Mouse (Mus musculus) MEL (cell line): ENCODE results near the gene Ugt1a1.

Experiments
- CTCF ChIP-seq, 3 experiments: IDR thresholded peaks in 2 of 3; conservative IDR thresholded peaks in 1 of 3; 2 replicates each; pipeline ENCODE4 v1.5.1; 2011 to 2012; ENCODE audit warnings: low read length in 3 of 3, low read depth in 2 of 3, mild to moderate bottlenecking in 2 of 3, improper control_type of control experiment in 1 of 3, inconsistent platforms in 1 of 3, mixed read lengths in 1 of 3, moderate library complexity in 1 of 3; ENCODE audit not compliant: control insufficient read depth in 1 of 3, insufficient read depth in 1 of 3, poor library complexity in 1 of 3, severe bottlenecking in 1 of 3
- EP300 ChIP-seq, 2 experiments: IDR thresholded peaks; 2 replicates each; pipeline ENCODE4 v1.6.1; 2011; ENCODE audit warnings: improper control_type of control experiment in 2 of 2, low read length in 2 of 2, low read depth in 1 of 2, mild to moderate bottlenecking in 1 of 2
- GATA1 ChIP-seq: IDR thresholded peaks from 2 replicates; pipeline ENCODE4 v1.6.1; 2011; ENCODE audit warnings: low read depth, low read length, improper control_type of control experiment
- JUND ChIP-seq: IDR thresholded peaks from 2 replicates; pipeline ENCODE4 v1.6.1; 2011; ENCODE audit warnings: low read depth, mild to moderate bottlenecking, improper control_type of control experiment, low read length
- MAX ChIP-seq: IDR thresholded peaks from 2 replicates; pipeline ENCODE4 v1.6.1; 2011; ENCODE audit warnings: low read length, improper control_type of control experiment
- MEF2A ChIP-seq: IDR thresholded peaks from 2 replicates; pipeline ENCODE4 v1.6.1; 2014; ENCODE audit warnings: low read depth, mild to moderate bottlenecking, inconsistent platforms, low read length, improper control_type of control experiment; ENCODE audit not compliant: poor library complexity, insufficient replicate concordance, severe bottlenecking; ENCODE audit errors: extremely low read depth
- MYC ChIP-seq: IDR thresholded peaks from 2 replicates; pipeline ENCODE4 v1.6.1; 2011; ENCODE audit warnings: low read depth, mild to moderate bottlenecking, low read length, improper control_type of control experiment, moderate library complexity
- POLR2A ChIP-seq, 2 experiments: IDR thresholded peaks; 2 replicates each; pipeline ENCODE4 v1.6.1; 2011 to 2012; ENCODE audit warnings: low read length in 2 of 2, mild to moderate bottlenecking in 2 of 2, control low read depth in 1 of 2, improper control_type of control experiment in 1 of 2, low read depth in 1 of 2, moderate library complexity in 1 of 2; ENCODE audit not compliant: control insufficient read depth in 1 of 2, insufficient read depth in 1 of 2, poor library complexity in 1 of 2
- TAL1 ChIP-seq: IDR thresholded peaks from 2 replicates; pipeline ENCODE4 v1.6.1; 2012; ENCODE audit warnings: mild to moderate bottlenecking, inconsistent platforms, low read length, moderate library complexity, mixed read lengths
- USF1 ChIP-seq: IDR thresholded peaks from 2 replicates; pipeline ENCODE4 v1.6.1; 2014; ENCODE audit warnings: low read depth, mild to moderate bottlenecking, inconsistent platforms, low read length, improper control_type of control experiment, moderate library complexity
- USF2 ChIP-seq, 2 experiments: IDR thresholded peaks; 2 replicates each; pipeline ENCODE4 v1.6.1; 2011 to 2012; ENCODE audit warnings: improper control_type of control experiment in 2 of 2, low read length in 2 of 2, borderline replicate concordance in 1 of 2, inconsistent platforms in 1 of 2, low read depth in 1 of 2, mild to moderate bottlenecking in 1 of 2; ENCODE audit not compliant: insufficient read depth in 1 of 2
- ZNF384 ChIP-seq: IDR thresholded peaks from 2 replicates; pipeline ENCODE4 v1.6.1; 2012; ENCODE audit warnings: low read depth, mild to moderate bottlenecking, inconsistent platforms, low read length, improper control_type of control experiment

DNA sequence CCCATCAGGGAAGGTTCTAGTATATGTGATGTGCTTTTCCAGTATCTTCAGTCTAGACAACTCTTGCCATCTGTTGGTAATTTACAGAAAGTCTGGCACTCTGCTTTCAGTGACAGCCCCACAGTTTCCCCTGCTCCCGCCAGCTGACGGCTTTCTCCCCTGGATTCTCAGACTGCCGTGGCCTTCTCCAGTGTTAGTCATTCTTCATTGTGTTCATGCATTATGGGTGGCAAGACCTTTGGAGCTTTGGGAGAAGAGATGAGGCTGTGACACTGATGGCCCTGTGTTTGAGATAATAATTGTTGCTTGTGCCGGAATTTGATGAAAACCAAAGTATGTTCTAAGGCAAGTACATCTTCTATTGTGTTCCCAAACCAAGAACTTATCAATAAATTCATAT lies 6.8 kb downstream of the Ugt1a1 start:
- no peak for TF ChIP-seq USF1
- no peak for TF ChIP-seq CTCF (IDR thresholded peaks at IDR 0.05 in 2 of 3, conservative IDR thresholded peaks at IDR 0.05 in 1 of 3; ENCODE audit: control insufficient read depth in 1 of 3, insufficient read depth in 1 of 3, low read depth in 2 of 3, low read length in 3 of 3, poor library complexity in 1 of 3, severe bottlenecking in 1 of 3)
- TF ChIP-seq POLR2A (IDR thresholded peaks at IDR 0.05; ENCODE audit: control insufficient read depth in 1 of 2, insufficient read depth in 1 of 2, low read depth in 1 of 2, low read length in 2 of 2, poor library complexity in 1 of 2), result no peak
- TF ChIP-seq MEF2A, result no peak
- TF ChIP-seq MAX, result no peak
- no peak for TF ChIP-seq GATA1
- no peak for TF ChIP-seq TAL1
- no peak for TF ChIP-seq EP300 (IDR thresholded peaks at IDR 0.05; ENCODE audit: low read depth in 1 of 2, low read length in 2 of 2)
- no peak for TF ChIP-seq USF2 (IDR thresholded peaks at IDR 0.05; ENCODE audit: borderline replicate concordance in 1 of 2, insufficient read depth in 1 of 2, low read depth in 1 of 2, low read length in 2 of 2)
- TF ChIP-seq JUND, result no peak
- TF ChIP-seq ZNF384, result no peak
- no peak for TF ChIP-seq MYC
